Mouse (Mus musculus) hindbrain, postnatal 0 days (tissue): Measurements from ENCODE around the gene Cercam. TPM values are rescaled to one million over a fixed set of nuclear protein-coding genes. Genes with fewer than 3 reads are reported as not detected.

Source experiments
- ATAC-seq: fragments of 200-750 bp; cut with Nextera tagmentation; 2 replicates; pipeline ENCODE4 v1.8.0; 2017; ENCODE audit warnings: mild to moderate bottlenecking, moderate TSS enrichment, moderate library complexity
- DNase-seq: peaks from one replicate; pipeline ENCODE4 v3.0.0-alpha.2; 2015; ENCODE audit warnings: low spot score
- H3K27ac ChIP-seq: fragments of 300-500 bp; sonication (generic); 2 replicates; pipeline ENCODE4 v1.5.1; 2014; ENCODE audit warnings: mild to moderate bottlenecking
- H3K27me3 ChIP-seq: fragments of 300-500 bp; sonication (generic); 2 replicates; pipeline ENCODE4 v1.6.1; 2014; ENCODE audit warnings: low read length, mixed read lengths; ENCODE audit not compliant: insufficient read depth
- H3K36me3 ChIP-seq: fragments of 300-500 bp; sonication (generic); 2 replicates; pipeline ENCODE4 v1.6.1; 2014; ENCODE audit warnings: low read length, mixed read lengths; ENCODE audit not compliant: insufficient read depth
- H3K4me1 ChIP-seq: fragments of 300-500 bp; sonication (generic); 2 replicates; pipeline ENCODE4 v1.6.1; 2014; ENCODE audit warnings: antibody characterized with exemption, low read length, mixed read lengths; ENCODE audit not compliant: insufficient read depth
- H3K4me2 ChIP-seq: fragments of 300-500 bp; sonication (generic); 2 replicates; pipeline ENCODE4 v1.6.1; 2014; ENCODE audit warnings: low read depth, mild to moderate bottlenecking, low read length, moderate library complexity, mixed read lengths
- H3K4me3 ChIP-seq: fragments of 300-500 bp; sonication (generic); 2 replicates; pipeline ENCODE4 v1.5.1; 2014; ENCODE audit warnings: low read length
- H3K9ac ChIP-seq: fragments of 300-500 bp; sonication (generic); replicated peaks from 2 replicates; pipeline ENCODE4 v1.6.1; 2014; ENCODE audit warnings: mild to moderate bottlenecking, low read length, moderate library complexity, mixed read lengths
- H3K9me3 ChIP-seq: fragments of 300-500 bp; sonication (generic); 2 replicates; pipeline ENCODE4 v1.6.1; 2016; ENCODE audit warnings: low read length, mixed read lengths
- CTCF ChIP-seq: IDR thresholded peaks from 2 replicates; pipeline ENCODE4 v1.5.1; 2016; ENCODE audit warnings: antibody characterized with exemption, control low read depth, low read depth
- WGBS: fragments of 180-500 bp; shearing (Covaris S2); extraction: QIAGEN DNeasy Blood & Tissue Kit; methylation state at CpG from one replicate; pipeline ENCODE4 v1.1.7; 2014; 5-methylcytosine and 5-hydroxymethylcytosine counted together
- polyA plus RNA-seq: library from polyadenylated mRNA; unstranded; fragments of >200 nt; fragmentation: Nextera tagmentation; extraction: Ambion mirVana; gene quantifications from 2 replicates; pipeline ENCODE4 v1.2.1, GENCODE M21; 2015
- total RNA-seq: library from RNA; depleted of rRNA; stranded (reverse); fragments of >200 nt; gene quantifications from 2 replicates; pipeline ENCODE4 v1.2.3, GENCODE M21; 2014

The Cercam gene
- total and polyA plus RNA-seq, 2 experiments from 2014 or later, result 20.6 to 37.7 TPM

- no peak overlapping the region for H3K9ac ChIP-seq
- 8% methylated on average over 3 of the region's 3 CpGs for WGBS
- peak overlapping the region; percentile 80 for H3K4me2 ChIP-seq
- TF ChIP-seq CTCF, result no peak
- DNase-seq, result no peak
- H3K9me3 ChIP-seq, result no peaks in the 10 kb centered on the region
- H3K27ac ChIP-seq, result no peak overlapping the region
- no peaks in the 10 kb centered on the region for H3K27me3 ChIP-seq
- peak overlapping the region; percentile 58 for H3K4me3 ChIP-seq
- H3K36me3 ChIP-seq, result 0 out of 2 replicates have a peak, but pooled peaks cover 9% of the 10 kb centered on the region
- no peak for ATAC-seq
- H3K4me1 ChIP-seq, result no peaks in the 10 kb centered on the region
Observed at GRCm38 (mm10) chr2:29844661-29845060, 24.3 kb upstream of the Cercam start.

GRCm38 (mm10) chr2:29845636-29846035 lies 23.3 kb upstream of the Cercam start:
- peak overlapping the region; percentile 58 for H3K27ac ChIP-seq
- 5% methylated on average over 25 of the region's 25 CpGs for WGBS
- DNase-seq (peak; percentile 21), ATAC-seq (peak; percentile 24; the same call in 1 of the 2 replicates)
- H3K4me2 ChIP-seq, result peak overlapping the region; percentile 80
- H3K36me3 ChIP-seq, result 0 out of 2 replicates have a peak, but pooled peaks cover 9% of the 10 kb centered on the region
- no peaks in the 10 kb centered on the region for H3K9me3 ChIP-seq
- no peaks in the 10 kb centered on the region for H3K27me3 ChIP-seq
- H3K4me3 ChIP-seq, result peak overlapping the region; percentile 58
- H3K4me1 ChIP-seq, result no peaks in the 10 kb centered on the region
- H3K9ac ChIP-seq, result peak overlapping the region; percentile 77
- TF ChIP-seq CTCF, result no peak

- peak overlapping the region; percentile 58 for H3K4me3 ChIP-seq
- peak overlapping the region; percentile 58 for H3K27ac ChIP-seq
- 3% methylated on average over 46 of the region's 47 CpGs for WGBS
- peak overlapping the region; percentile 77 for H3K9ac ChIP-seq
- H3K4me1 ChIP-seq, result no peaks in the 10 kb centered on the region
- no peaks in the 10 kb centered on the region for H3K9me3 ChIP-seq
- TF ChIP-seq CTCF, result no peak
- H3K36me3 ChIP-seq, result 0 out of 2 replicates have a peak, but pooled peaks cover 9% of the 10 kb centered on the region
- peak overlapping the region; percentile 80 for H3K4me2 ChIP-seq
- DNase-seq, result peak; percentile 68
- no peaks in the 10 kb centered on the region for H3K27me3 ChIP-seq
- peak; percentile 51; the same call in 1 of the 2 replicates for ATAC-seq
Observed at GRCm38 (mm10) chr2:29846061-29846853, 22.7 kb upstream of the Cercam start.

- Histone ChIP-seq H3K4me3 (peak overlapping the region; percentile 58; the same call in 1 of the 2 replicates), H3K36me3 (0 out of 2 replicates have a peak, but pooled peaks cover 7% of the 10 kb centered on the region), H3K27ac (no peak overlapping the region), H3K9ac (0 out of 2 replicates have a peak overlapping the region, but pooled peaks have one; percentile 77), H3K4me2 (peak overlapping the region; percentile 80), H3K4me1 (no peaks in the 10 kb centered on the region), H3K27me3 (no peaks in the 10 kb centered on the region), H3K9me3 (no peaks in the 10 kb centered on the region)
- DNase-seq (no peak), ATAC-seq (no peak)
- TF ChIP-seq CTCF, result no peak
- 42% methylated on average over 3 of the region's 3 CpGs for WGBS
Observed at GRCm38 (mm10) chr2:29846911-29847310, 22.1 kb upstream of the Cercam start.

GRCm38 (mm10) chr2:29849041-29849440 lies 19.9 kb upstream of the Cercam start:
- DNase-seq, result no peak
- H3K4me3 ChIP-seq, result no peak overlapping the region
- ATAC-seq, result no peak
- no peaks in the 10 kb centered on the region for H3K27me3 ChIP-seq
- H3K4me2 ChIP-seq, result no peak overlapping the region
- no peaks in the 10 kb centered on the region for H3K9me3 ChIP-seq
- H3K9ac ChIP-seq, result no peak overlapping the region
- no peak for TF ChIP-seq CTCF
- WGBS, result 31% methylated on average over 8 of the region's 8 CpGs
- no peaks in the 10 kb centered on the region for H3K4me1 ChIP-seq
- H3K36me3 ChIP-seq, result no peaks in the 10 kb centered on the region
- no peak overlapping the region for H3K27ac ChIP-seq

- H3K9ac ChIP-seq, result no peak overlapping the region
- no peaks in the 10 kb centered on the region for H3K36me3 ChIP-seq
- H3K4me3 ChIP-seq, result no peak overlapping the region
- no peaks in the 10 kb centered on the region for H3K27me3 ChIP-seq
- DNase-seq (peak; percentile 40), ATAC-seq (no peak)
- no peak for TF ChIP-seq CTCF
- H3K4me1 ChIP-seq, result no peaks in the 10 kb centered on the region
- H3K9me3 ChIP-seq, result no peaks in the 10 kb centered on the region
- WGBS, result 25% methylated on average over 5 of the region's 5 CpGs
- H3K27ac ChIP-seq, result no peak overlapping the region
- no peak overlapping the region for H3K4me2 ChIP-seq
Observed at GRCm38 (mm10) chr2:29849841-29850480, 19.0 kb upstream of the Cercam start.
